Mouse (Mus musculus) megakaryocyte, embryonic 14.5 days (primary cell): Measurements from ENCODE around the gene Nt5dc1.

Source experiments
- FLI1 ChIP-seq: IDR thresholded peaks from 2 replicates; pipeline ENCODE4 v1.6.1; 2012; ENCODE audit warnings: low read length, inconsistent platforms, mixed read lengths
- GATA1 ChIP-seq: IDR thresholded peaks from 3 replicates; pipeline ENCODE4 v1.6.1; 2012; ENCODE audit warnings: mixed read lengths, low read length, inconsistent platforms, borderline replicate concordance

DNA sequence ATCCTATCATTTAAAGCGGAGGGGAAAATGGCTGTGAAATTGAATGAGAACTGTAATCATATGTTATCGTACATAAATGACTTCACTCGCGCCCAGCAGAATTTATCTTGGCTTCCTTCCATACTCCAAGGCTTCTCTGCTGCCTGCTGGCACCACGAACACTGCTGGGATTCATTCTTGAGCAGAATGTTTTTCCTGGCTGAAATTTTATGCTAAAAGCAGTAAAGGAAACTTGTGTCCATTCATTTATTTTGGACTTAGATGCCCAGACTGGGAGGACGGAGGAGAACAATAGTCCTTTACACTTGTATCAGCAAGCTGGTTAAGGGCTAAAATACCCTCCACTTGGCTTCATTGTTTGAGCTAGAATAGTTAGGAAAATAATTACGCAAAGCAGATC is 146.7 kb downstream of the Nt5dc1 start:
- TF ChIP-seq GATA1 (no peak), FLI1 (no peak)
